Mouse (Mus musculus) stomach, postnatal 0 days (tissue): Measurements from ENCODE around the gene Gsta4. TPM values are rescaled to one million over a fixed set of nuclear protein-coding genes. Genes with fewer than 3 reads are reported as not detected.
"Not testable (repeated sequence)": the region's sequence is repeated elsewhere in the genome, so short reads cannot be mapped to it uniquely, and the experiment has no call there.

Source experiments
- ATAC-seq: fragments of 200-750 bp; cut with Nextera tagmentation; 2 replicates; pipeline ENCODE4 v1.8.0; 2017; ENCODE audit not compliant: low FRiP score, low TSS enrichment
- DNase-seq: peaks from one replicate; pipeline ENCODE4 v3.0.0-alpha.2; 2016; ENCODE audit warnings: low spot score
- H3K27ac ChIP-seq: fragments of 300-500 bp; sonication (generic); replicated peaks from 2 replicates; pipeline ENCODE4 v1.5.1; 2014; ENCODE audit warnings: mild to moderate bottlenecking, control low read depth
- H3K27me3 ChIP-seq: fragments of 300-500 bp; sonication (generic); 2 replicates; pipeline ENCODE4 v1.6.1; 2014; ENCODE audit warnings: low read length; ENCODE audit not compliant: control insufficient read depth, insufficient read depth
- H3K36me3 ChIP-seq: fragments of 300-500 bp; sonication (generic); 2 replicates; pipeline ENCODE4 v1.6.1; 2014; ENCODE audit warnings: low read length, mixed read lengths; ENCODE audit not compliant: control insufficient read depth, insufficient read depth
- H3K4me1 ChIP-seq: fragments of 300-500 bp; sonication (generic); replicated peaks from 2 replicates; pipeline ENCODE4 v1.6.1; 2014; ENCODE audit warnings: antibody characterized with exemption; ENCODE audit not compliant: control insufficient read depth, insufficient read depth
- H3K4me2 ChIP-seq: fragments of 300-500 bp; sonication (generic); replicated peaks from 2 replicates; pipeline ENCODE4 v1.6.1; 2014; ENCODE audit warnings: low read depth, mild to moderate bottlenecking, control low read depth, moderate library complexity
- H3K4me3 ChIP-seq: fragments of 300-500 bp; sonication (generic); 2 replicates; pipeline ENCODE4 v1.5.1; 2014; ENCODE audit warnings: low read depth, low read length, control low read depth
- H3K9ac ChIP-seq: fragments of 300-500 bp; sonication (generic); 2 replicates; pipeline ENCODE4 v1.6.1; 2014; ENCODE audit warnings: mild to moderate bottlenecking, low read length, control low read depth, mixed read lengths
- H3K9me3 ChIP-seq: fragments of 300-500 bp; sonication (generic); 2 replicates; pipeline ENCODE4 v1.6.1; 2016; ENCODE audit warnings: low read length; ENCODE audit not compliant: control insufficient read depth
- CTCF ChIP-seq: IDR thresholded peaks from 2 replicates; pipeline ENCODE4 v1.5.1; 2016; ENCODE audit warnings: antibody characterized with exemption, low read depth, mild to moderate bottlenecking, moderate library complexity
- EP300 ChIP-seq: optimal IDR thresholded peaks from 2 replicates; pipeline ENCODE3; 2016; ENCODE audit warnings: antibody characterized with exemption
- WGBS: fragments of 180-500 bp; shearing (Covaris S2); extraction: QIAGEN DNeasy Blood & Tissue Kit; methylation state at CpG from one replicate; pipeline ENCODE4 v1.1.7; 2014; 5-methylcytosine and 5-hydroxymethylcytosine counted together
- polyA plus RNA-seq: library from polyadenylated mRNA; unstranded; fragments of >200 nt; fragmentation: Nextera tagmentation; extraction: Ambion mirVana; gene quantifications from 2 replicates; pipeline ENCODE4 v1.2.1, GENCODE M21; 2015

Gene Gsta4
- 1,515 and 1,656 TPM in 2 replicates for polyA plus RNA-seq

- H3K36me3 ChIP-seq, ATAC-seq, H3K4me3 ChIP-seq, DNase-seq, H3K4me1 ChIP-seq, H3K4me2 ChIP-seq, H3K9ac ChIP-seq, H3K9me3 ChIP-seq, H3K27ac ChIP-seq, H3K27me3 ChIP-seq: not testable (repeated sequence)
- 92% methylated on average over 4 of the region's 7 CpGs for WGBS
Measured at GRCm38 (mm10) chr9:78182474-78182873, at the start of gene Gsta4. TSS of gene Gsta4 (plus strand) at chr9:78182774.

GRCm38 (mm10) chr9:78135658-78136057 is 46.9 kb upstream of the Gsta4 start:
- Histone ChIP-seq H3K4me1 (no peaks in the 10 kb centered on the region), H3K4me2 (no peak overlapping the region), H3K27me3 (no peaks in the 10 kb centered on the region), H3K9me3 (no peaks in the 10 kb centered on the region), H3K4me3 (no peak overlapping the region), H3K9ac (no peak overlapping the region), H3K27ac (no peak overlapping the region), H3K36me3 (peaks cover 6% of the 10 kb centered on the region; the same call in 1 of the 2 replicates)
- ATAC-seq (no peak), DNase-seq (no peak)
- WGBS = 86% methylated on average over 7 of the region's 7 CpGs
- TF ChIP-seq CTCF = no peak
- no peak for TF ChIP-seq EP300

GRCm38 (mm10) chr9:78138044-78138676 is 44.4 kb upstream of the Gsta4 start:
- Histone ChIP-seq H3K36me3 (peaks cover 12% of the 10 kb centered on the region; the same call in 1 of the 2 replicates), H3K4me1 (no peaks in the 10 kb centered on the region), H3K27ac (no peak overlapping the region), H3K4me3 (no peak overlapping the region), H3K9me3 (no peaks in the 10 kb centered on the region), H3K4me2 (no peak overlapping the region), H3K27me3 (no peaks in the 10 kb centered on the region), H3K9ac (no peak overlapping the region)
- WGBS = 94% methylated on average over 9 of the region's 9 CpGs
- no peak for ATAC-seq
- no peak for DNase-seq
- TF ChIP-seq CTCF (no peak), EP300 (no peak)

GRCm38 (mm10) chr9:78139463-78139862 is 43.1 kb upstream of the Gsta4 start:
- WGBS = 80% methylated on average over 4 of the region's 4 CpGs
- Histone ChIP-seq H3K4me1 (no peaks in the 10 kb centered on the region), H3K9me3 (no peaks in the 10 kb centered on the region), H3K9ac (no peak overlapping the region), H3K4me2 (no peak overlapping the region), H3K4me3 (no peak overlapping the region), H3K27me3 (no peaks in the 10 kb centered on the region), H3K36me3 (peaks cover 21% of the 10 kb centered on the region; the same call in 1 of the 2 replicates), H3K27ac (no peak overlapping the region)
- ATAC-seq (no peak), DNase-seq (no peak)
- TF ChIP-seq EP300 = no peak
- no peak for TF ChIP-seq CTCF

GRCm38 (mm10) chr9:78146099-78146498 is 36.5 kb upstream of the Gsta4 start:
- peak; percentile 41; the same call in 1 of the 2 replicates for ATAC-seq
- H3K4me1 ChIP-seq = no peaks in the 10 kb centered on the region
- no peaks in the 10 kb centered on the region for H3K27me3 ChIP-seq
- no peak for DNase-seq
- no peak overlapping the region for H3K4me2 ChIP-seq
- H3K36me3 ChIP-seq = peaks cover 20% of the 10 kb centered on the region; the same call in 1 of the 2 replicates
- no peak overlapping the region for H3K9ac ChIP-seq
- no peak overlapping the region for H3K27ac ChIP-seq
- 71% methylated on average over 4 of the region's 4 CpGs for WGBS
- H3K4me3 ChIP-seq = no peak overlapping the region
- H3K9me3 ChIP-seq = no peaks in the 10 kb centered on the region
- TF ChIP-seq EP300 = no peak
- no peak for TF ChIP-seq CTCF

- no peak for ATAC-seq
- no peak for TF ChIP-seq CTCF
- TF ChIP-seq EP300 = no peak
- Histone ChIP-seq H3K4me1 (no peaks in the 10 kb centered on the region), H3K27me3 (no peaks in the 10 kb centered on the region), H3K4me3 (no peak overlapping the region), H3K4me2 (no peak overlapping the region), H3K27ac (no peak overlapping the region), H3K9me3 (no peaks in the 10 kb centered on the region), H3K9ac (no peak overlapping the region), H3K36me3 (peaks cover 18% of the 10 kb centered on the region; the same call in 1 of the 2 replicates)
- WGBS = 89% methylated on average over 6 of the region's 6 CpGs
- DNase-seq = no peak
Measured at GRCm38 (mm10) chr9:78146627-78147026, 35.9 kb upstream of the Gsta4 start.
